Mouse (Mus musculus) intestine, embryonic 15.5 days (tissue): ENCODE measurements at regions not wholly inside any gene's neighbourhood (a gene's known extent, or its start where the extent isn't known, plus 50 kb on each side); places are given as distances from the start of the nearest gene placed in this dataset.
A peak's percentile ranks its signal among the peaks of the same experiment; 100 is the strongest.

Source experiments
- ATAC-seq: fragments of 200-750 bp; cut with Nextera tagmentation; 2 replicates; pipeline ENCODE4 v1.8.0; 2017; ENCODE audit warnings: moderate TSS enrichment, moderate library complexity
- H3K27ac ChIP-seq: fragments of 300-500 bp; sonication (generic); 2 replicates; pipeline ENCODE4 v1.5.1; 2015; ENCODE audit warnings: mild to moderate bottlenecking, inconsistent platforms
- H3K27me3 ChIP-seq: fragments of 300-500 bp; sonication (generic); replicated peaks from 2 replicates; pipeline ENCODE4 v1.6.1; 2015; ENCODE audit warnings: inconsistent platforms
- H3K36me3 ChIP-seq: fragments of 300-500 bp; sonication (generic); 2 replicates; pipeline ENCODE4 v1.6.1; 2015; ENCODE audit warnings: inconsistent platforms
- H3K4me1 ChIP-seq: fragments of 300-500 bp; sonication (generic); replicated peaks from 2 replicates; pipeline ENCODE4 v1.6.1; 2015; ENCODE audit warnings: inconsistent platforms
- H3K4me2 ChIP-seq: fragments of 300-500 bp; sonication (generic); replicated peaks from 2 replicates; pipeline ENCODE4 v1.6.1; 2015; ENCODE audit warnings: mild to moderate bottlenecking, inconsistent platforms
- H3K4me3 ChIP-seq: fragments of 300-500 bp; sonication (generic); replicated peaks from 2 replicates; pipeline ENCODE4 v1.5.1; 2015; ENCODE audit warnings: inconsistent platforms
- H3K9ac ChIP-seq: fragments of 300-500 bp; sonication (generic); 2 replicates; pipeline ENCODE4 v1.6.1; 2015; ENCODE audit warnings: inconsistent platforms
- H3K9me3 ChIP-seq: fragments of 300-500 bp; sonication (generic); 2 replicates; pipeline ENCODE4 v1.6.1; 2016; ENCODE audit warnings: inconsistent platforms
- WGBS: fragments of 180-500 bp; shearing (Covaris S2); methylation state at CpG from one replicate; pipeline ENCODE4 v1.1.7; 2015; 5-methylcytosine and 5-hydroxymethylcytosine counted together

DNA sequence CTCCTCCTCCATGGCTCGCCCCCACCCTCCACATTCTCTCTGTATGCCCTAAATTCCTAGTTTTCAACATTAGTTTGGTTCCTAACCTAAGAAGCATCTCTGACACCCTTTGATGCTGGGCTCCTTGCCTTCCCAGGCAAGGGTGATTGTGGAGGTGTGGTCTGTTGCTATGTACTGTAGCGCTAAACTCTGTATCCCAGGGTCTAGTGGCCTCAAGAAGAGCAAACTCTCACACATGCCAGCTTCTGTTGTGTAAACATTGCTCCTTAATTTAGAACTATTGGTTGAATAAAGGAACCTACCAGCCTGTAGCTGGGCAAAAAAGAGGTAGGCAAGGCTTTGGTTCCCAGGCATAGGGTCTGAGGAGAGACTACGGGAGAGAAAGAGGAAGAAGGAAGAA, 140.6 kb downstream of the Kcnk1 start:
- no peaks in the 10 kb centered on the region for H3K36me3 ChIP-seq
- whole genome bisulfite sequencing, result 66% methylated on average over 3 of the region's 3 CpGs
- no peaks in the 10 kb centered on the region for H3K9me3 ChIP-seq
- H3K9ac ChIP-seq, result no peak overlapping the region
- H3K27me3 ChIP-seq, result peaks cover 17% of the 10 kb centered on the region
- no peak overlapping the region for H3K27ac ChIP-seq
- H3K4me2 ChIP-seq, result no peak overlapping the region
- no peak overlapping the region for H3K4me3 ChIP-seq
- H3K4me1 ChIP-seq, result peaks cover 13% of the 10 kb centered on the region; the same call in 1 of the 2 replicates
- ATAC-seq, result no peak

DNA sequence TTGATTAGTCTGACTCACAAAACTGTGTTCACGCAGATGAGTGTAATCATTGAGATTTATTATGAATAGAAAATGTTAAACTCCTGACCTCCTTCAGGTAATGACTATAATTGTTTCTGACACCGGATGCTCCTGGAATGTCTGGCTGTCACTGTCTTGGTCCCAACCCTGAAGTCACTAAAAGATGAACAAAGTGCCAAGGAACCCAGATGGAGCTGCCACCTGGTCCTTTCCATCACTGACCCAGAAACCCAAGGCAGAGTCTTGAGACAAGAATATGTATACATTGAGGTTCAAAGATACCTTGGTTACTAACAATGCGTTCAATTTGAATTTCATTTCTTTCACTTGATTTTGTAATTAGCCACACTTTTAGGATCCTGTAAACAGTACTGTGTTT, 142.0 kb downstream of the Kcnk1 start:
- H3K4me2 ChIP-seq, result no peak overlapping the region
- H3K36me3 ChIP-seq, result no peaks in the 10 kb centered on the region
- 83% methylated on average over 3 of the region's 3 CpGs for WGBS
- H3K4me3 ChIP-seq, result no peak overlapping the region
- no peak for ATAC-seq
- H3K9ac ChIP-seq, result no peak overlapping the region
- no peak overlapping the region for H3K27ac ChIP-seq
- no peaks in the 10 kb centered on the region for H3K9me3 ChIP-seq
- H3K4me1 ChIP-seq, result peaks cover 13% of the 10 kb centered on the region; the same call in 1 of the 2 replicates
- H3K27me3 ChIP-seq, result peaks cover 21% of the 10 kb centered on the region

DNA sequence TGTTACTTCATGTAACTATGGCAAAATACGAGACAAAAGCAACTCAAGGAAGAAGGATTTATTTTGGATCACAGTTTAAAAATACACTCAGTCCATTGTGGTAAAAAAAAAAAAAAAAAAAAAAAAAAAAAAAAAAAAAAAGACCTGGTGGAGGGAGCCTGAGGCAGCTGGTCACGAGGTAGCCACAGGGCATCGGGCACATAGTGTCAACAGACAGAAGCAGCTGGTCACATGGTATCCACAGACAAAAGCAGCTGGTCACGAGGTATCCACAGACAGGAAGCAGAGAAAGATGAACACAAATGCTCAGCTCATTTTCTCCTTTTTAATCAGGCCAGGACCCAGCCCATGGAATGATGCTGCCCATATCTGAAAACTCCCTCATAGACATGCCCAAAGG, 142.5 kb downstream of the Kcnk1 start:
- H3K27me3 ChIP-seq, result peaks cover 24% of the 10 kb centered on the region
- H3K9ac ChIP-seq, result no peak overlapping the region
- no peaks in the 10 kb centered on the region for H3K9me3 ChIP-seq
- H3K36me3 ChIP-seq, result no peaks in the 10 kb centered on the region
- peaks cover 13% of the 10 kb centered on the region; the same call in 1 of the 2 replicates for H3K4me1 ChIP-seq
- H3K4me3 ChIP-seq, result no peak overlapping the region
- no peak for ATAC-seq
- 69% methylated on average over 4 of the region's 4 CpGs for WGBS
- no peak overlapping the region for H3K4me2 ChIP-seq
- H3K27ac ChIP-seq, result no peak overlapping the region

DNA sequence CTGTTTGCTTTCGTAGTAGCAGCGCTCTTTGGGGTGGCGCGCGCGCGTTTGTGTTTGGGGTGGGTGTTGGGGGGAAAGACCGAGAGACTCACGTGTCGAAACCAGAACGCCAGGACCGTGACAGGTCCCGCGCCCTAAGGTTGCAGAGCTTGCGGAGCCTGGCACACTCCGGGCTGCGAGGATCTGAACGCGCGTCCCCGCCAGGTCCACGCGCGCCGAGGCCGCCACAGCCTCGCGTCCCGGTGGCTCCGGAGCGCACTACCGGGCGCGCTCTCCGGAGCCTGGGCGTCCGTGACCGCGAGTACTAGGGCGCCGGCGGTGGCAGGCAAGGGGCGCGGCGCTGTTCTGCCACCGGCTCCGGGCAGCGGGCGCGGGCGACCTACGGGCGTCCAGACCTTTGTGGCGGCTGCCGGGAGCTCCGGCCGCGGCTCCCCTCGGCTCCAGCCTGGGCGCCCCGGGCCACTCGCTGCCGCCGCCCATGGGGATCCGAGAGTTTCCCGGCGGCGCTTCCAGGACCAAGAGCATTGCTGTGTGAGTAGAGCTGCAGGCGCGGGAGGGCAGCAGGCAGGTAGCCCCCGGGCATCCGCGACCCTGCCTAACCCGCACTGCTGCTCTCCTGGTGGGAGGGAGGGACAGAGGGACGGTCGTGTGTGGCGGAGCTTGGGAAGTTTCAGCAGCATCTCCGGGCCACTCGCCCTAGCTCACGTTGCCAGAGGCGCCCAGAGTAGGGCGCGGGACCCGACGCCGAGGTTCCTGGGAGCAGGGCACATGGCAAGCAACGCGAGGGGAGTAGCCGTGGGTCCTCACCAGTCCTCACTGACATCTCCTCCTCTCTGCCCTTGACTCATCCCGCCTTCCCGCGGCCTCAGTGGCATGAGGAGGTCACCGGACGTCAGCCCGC, 143.9 kb downstream of the Kcnk1 start:
- Histone ChIP-seq H3K27me3 (peaks cover 24% of the 10 kb centered on the region), H3K4me3 (peak overlapping the region; percentile 51), H3K36me3 (no peaks in the 10 kb centered on the region), H3K27ac (no peak overlapping the region), H3K9ac (peak overlapping the region; percentile 40), H3K4me2 (peak overlapping the region; percentile 99), H3K9me3 (no peaks in the 10 kb centered on the region), H3K4me1 (peaks cover 13% of the 10 kb centered on the region; the same call in 1 of the 2 replicates)
- 1% methylated on average over 93 of the region's 95 CpGs for WGBS
- ATAC-seq, result peak; percentile 80

DNA sequence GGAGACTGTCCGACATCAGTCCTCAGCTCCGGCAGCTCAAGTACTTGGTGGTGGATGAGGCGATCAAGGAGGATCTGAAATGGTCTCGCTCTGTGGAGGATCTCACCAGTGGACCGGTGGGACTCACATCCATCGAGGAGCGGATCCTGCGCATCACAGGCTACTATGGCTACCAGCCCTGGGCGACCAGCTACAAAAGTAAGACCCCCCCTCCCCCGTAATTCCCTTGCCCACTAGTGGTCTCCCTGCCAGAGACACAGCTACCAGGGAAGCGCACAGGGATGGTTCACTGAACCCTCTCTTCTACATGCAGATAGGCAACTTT, 144.5 kb downstream of the Kcnk1 start:
- ATAC-seq, result no peak
- no peaks in the 10 kb centered on the region for H3K36me3 ChIP-seq
- H3K27me3 ChIP-seq, result peaks cover 24% of the 10 kb centered on the region
- H3K27ac ChIP-seq, result no peak overlapping the region
- peak overlapping the region; percentile 40 for H3K9ac ChIP-seq
- H3K4me3 ChIP-seq, result peak overlapping the region; percentile 51
- 26% methylated on average over 11 of the region's 11 CpGs for WGBS
- H3K4me2 ChIP-seq, result peak overlapping the region; percentile 99
- no peaks in the 10 kb centered on the region for H3K9me3 ChIP-seq
- H3K4me1 ChIP-seq, result peaks cover 13% of the 10 kb centered on the region; the same call in 1 of the 2 replicates

DNA sequence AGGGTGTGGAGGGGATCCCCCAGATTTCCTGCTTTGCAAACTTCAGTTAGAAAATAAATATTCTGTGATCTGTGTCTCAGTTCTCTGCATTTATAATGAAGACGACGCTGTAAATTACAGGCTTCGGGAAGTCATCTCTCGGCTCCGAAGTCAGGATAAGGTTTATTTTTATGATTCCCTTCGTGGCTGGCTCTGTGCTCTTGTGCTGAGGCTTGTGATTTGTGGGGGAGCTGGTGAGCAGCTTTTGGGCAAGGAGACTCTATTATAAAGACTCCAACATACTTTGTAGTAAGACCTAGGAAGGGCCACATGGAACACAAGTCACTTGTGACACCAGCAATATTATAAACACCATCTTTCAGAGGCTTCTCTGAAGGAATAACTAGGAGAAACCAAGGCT, 146.0 kb downstream of the Kcnk1 start:
- peaks cover 24% of the 10 kb centered on the region for H3K27me3 ChIP-seq
- H3K27ac ChIP-seq, result no peak overlapping the region
- ATAC-seq, result no peak
- no peak overlapping the region for H3K4me2 ChIP-seq
- peaks cover 10% of the 10 kb centered on the region; the same call in 1 of the 2 replicates for H3K4me1 ChIP-seq
- no peaks in the 10 kb centered on the region for H3K36me3 ChIP-seq
- no peak overlapping the region for H3K4me3 ChIP-seq
- no peak overlapping the region for H3K9ac ChIP-seq
- H3K9me3 ChIP-seq, result no peaks in the 10 kb centered on the region
- WGBS, result 75% methylated on average over 6 of the region's 6 CpGs

DNA sequence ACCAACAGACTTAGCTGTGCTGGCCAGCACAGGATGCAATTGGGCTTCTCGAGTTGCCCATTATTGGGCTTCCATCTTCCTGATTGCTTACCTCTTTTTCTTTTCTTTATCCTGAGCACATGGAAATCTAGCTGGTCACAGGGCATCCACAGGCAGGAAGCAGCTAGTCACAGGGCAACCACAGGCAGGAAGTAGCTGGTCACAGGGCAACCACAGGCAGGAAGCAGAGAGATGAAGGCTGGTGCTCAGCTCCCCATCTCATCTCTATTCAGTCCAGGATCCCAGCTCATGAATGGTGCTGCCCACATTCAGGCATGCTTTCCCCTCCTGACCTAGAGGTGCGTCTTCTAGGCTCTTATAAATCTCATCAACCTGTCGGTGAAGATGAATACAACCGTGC, 146.8 kb upstream of the Slc35f3 start:
- no peak for ATAC-seq
- no peak overlapping the region for H3K4me3 ChIP-seq

DNA sequence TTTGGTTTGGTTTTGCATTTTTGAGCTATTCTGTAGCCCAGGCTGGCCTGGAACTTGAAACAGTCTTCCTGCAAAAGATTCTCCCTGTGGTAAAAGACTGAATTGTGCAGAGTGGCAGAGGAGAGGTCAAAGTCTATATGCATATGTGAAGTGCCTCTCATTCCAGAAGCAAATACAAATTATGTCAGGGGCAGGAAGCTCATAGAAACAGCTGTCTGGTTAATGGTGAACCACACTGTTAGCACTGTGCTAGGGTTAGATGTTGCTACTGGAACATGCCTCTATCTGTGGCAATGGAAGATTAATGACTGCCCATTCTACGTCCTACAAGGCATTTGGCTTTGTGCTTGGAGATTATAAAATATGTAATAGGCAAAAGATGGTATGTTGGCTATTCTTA, 144.4 kb upstream of the Slc35f3 start:
- Histone ChIP-seq H3K4me2 (no peak overlapping the region), H3K27ac (no peak overlapping the region), H3K4me3 (no peak overlapping the region), H3K9me3 (no peaks in the 10 kb centered on the region), H3K36me3 (no peaks in the 10 kb centered on the region), H3K27me3 (no peaks in the 10 kb centered on the region), H3K9ac (no peak overlapping the region), H3K4me1 (0 out of 2 replicates have a peak, but pooled peaks cover 2% of the 10 kb centered on the region)
- peak; percentile 90 for ATAC-seq
- WGBS, result 41% methylated on average over 1 of the region's 1 CpGs

More for the DNA sequence above, 146.8 kb upstream of the Slc35f3 start:
- no peak overlapping the region for H3K9ac ChIP-seq
- H3K4me1 ChIP-seq, result 0 out of 2 replicates have a peak, but pooled peaks cover 2% of the 10 kb centered on the region
- no peaks in the 10 kb centered on the region for H3K9me3 ChIP-seq
- WGBS, result 70% methylated on average over 4 of the region's 4 CpGs
- H3K4me2 ChIP-seq, result no peak overlapping the region
- no peak overlapping the region for H3K27ac ChIP-seq
- H3K27me3 ChIP-seq, result no peaks in the 10 kb centered on the region
- no peaks in the 10 kb centered on the region for H3K36me3 ChIP-seq

DNA sequence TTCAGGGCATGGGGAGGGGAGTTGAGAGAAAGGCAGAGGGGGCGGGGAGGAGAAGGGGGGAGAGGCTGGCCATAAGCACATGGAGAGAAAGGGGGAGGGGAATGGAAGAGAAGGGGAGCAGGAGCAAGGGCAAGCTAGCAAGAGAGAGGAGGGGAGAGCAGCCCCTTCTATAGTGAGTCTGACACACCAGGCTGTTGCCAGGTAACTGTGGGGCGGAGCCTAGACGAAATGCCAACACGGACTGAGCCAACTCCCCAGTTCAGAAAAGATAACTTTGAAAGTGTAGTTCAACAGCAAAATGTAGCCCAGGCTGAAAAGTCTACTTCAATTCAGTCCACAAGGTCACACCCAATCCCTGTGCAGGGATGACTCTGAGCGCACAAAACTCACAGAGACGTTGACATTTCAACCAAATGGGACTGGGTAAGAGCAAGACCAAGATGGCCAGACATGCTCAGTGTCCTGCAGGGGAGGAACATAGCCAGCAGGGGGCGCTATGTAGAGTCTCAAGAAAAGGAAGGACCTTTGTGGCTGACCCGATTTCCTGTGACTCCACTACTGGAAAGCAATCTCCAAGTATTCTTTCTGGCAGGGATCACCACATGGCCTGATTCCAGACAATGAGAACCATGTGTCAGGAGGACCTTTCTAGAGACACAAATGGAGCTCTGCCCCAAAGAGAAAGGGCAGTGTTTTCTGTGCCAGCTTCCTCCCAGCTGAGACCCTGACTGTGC, 140.7 kb upstream of the Slc35f3 start:
- no peak for ATAC-seq
- Histone ChIP-seq H3K4me1 (0 out of 2 replicates have a peak, but pooled peaks cover 2% of the 10 kb centered on the region), H3K4me2 (no peak overlapping the region), H3K27me3 (no peaks in the 10 kb centered on the region), H3K36me3 (no peaks in the 10 kb centered on the region), H3K4me3 (no peak overlapping the region), H3K9me3 (no peaks in the 10 kb centered on the region), H3K9ac (no peak overlapping the region), H3K27ac (no peak overlapping the region)
- WGBS, result 65% methylated on average over 8 of the region's 8 CpGs

DNA sequence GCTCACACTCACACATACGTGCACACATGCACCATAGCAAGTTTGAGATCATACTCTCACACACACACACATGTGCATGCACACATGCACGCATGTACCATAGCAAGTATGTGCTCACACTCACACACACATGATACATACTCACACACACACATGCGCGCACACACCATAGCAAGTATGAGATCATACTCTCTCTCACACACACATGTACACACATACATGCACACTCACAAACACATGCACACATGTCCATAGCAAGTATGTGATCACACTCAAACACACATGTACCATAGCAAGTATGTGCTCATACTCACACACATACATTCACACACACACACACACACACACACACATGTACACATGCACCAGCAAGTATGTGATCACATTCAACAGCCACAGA, 138.9 kb upstream of the Slc35f3 start:
- H3K27ac ChIP-seq, result no peak overlapping the region
- no peak for ATAC-seq
- no peak overlapping the region for H3K4me3 ChIP-seq
- H3K9me3 ChIP-seq, result no peaks in the 10 kb centered on the region
- no peaks in the 10 kb centered on the region for H3K27me3 ChIP-seq
- H3K4me2 ChIP-seq, result no peak overlapping the region
- H3K36me3 ChIP-seq, result no peaks in the 10 kb centered on the region
- WGBS, result 91% methylated on average over 4 of the region's 4 CpGs
- no peak overlapping the region for H3K9ac ChIP-seq
- H3K4me1 ChIP-seq, result 0 out of 2 replicates have a peak, but pooled peaks cover 3% of the 10 kb centered on the region

DNA sequence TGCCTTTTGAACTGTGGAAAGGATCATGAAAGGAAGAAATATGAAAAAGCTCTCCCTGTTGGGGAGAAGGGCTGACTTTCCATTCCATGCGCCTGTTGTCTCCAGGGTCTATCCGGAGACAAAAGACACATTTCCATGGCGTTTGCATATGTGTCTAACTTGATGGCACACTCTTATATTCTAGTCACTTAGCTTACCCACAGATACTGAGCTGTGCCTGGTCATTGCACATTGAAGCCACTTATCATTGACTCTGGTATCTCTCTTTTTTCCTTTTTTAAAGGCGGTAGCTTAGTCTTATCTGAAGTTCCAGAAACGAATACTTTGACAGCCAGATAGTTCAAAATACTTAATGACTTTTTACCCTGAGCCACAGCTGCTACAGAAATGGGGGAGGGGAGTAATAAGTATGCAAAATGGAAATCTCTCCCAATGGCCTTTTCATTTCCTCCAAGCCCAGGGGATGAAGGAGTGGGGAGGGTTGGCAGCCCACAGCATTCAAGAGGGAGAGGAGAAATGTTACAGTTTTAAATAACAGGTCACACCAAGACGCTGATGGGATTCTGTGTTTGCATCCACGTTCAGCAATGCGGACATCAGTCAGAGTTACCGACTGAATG, 137.9 kb upstream of the Slc35f3 start:
- H3K4me1 ChIP-seq, result 0 out of 2 replicates have a peak, but pooled peaks cover 3% of the 10 kb centered on the region
- no peak for ATAC-seq
- H3K4me2 ChIP-seq, result no peak overlapping the region
- H3K4me3 ChIP-seq, result no peak overlapping the region
- H3K27ac ChIP-seq, result no peak overlapping the region
- 63% methylated on average over 9 of the region's 9 CpGs for WGBS
- H3K27me3 ChIP-seq, result no peaks in the 10 kb centered on the region
- no peak overlapping the region for H3K9ac ChIP-seq
- no peaks in the 10 kb centered on the region for H3K36me3 ChIP-seq
- no peaks in the 10 kb centered on the region for H3K9me3 ChIP-seq

DNA sequence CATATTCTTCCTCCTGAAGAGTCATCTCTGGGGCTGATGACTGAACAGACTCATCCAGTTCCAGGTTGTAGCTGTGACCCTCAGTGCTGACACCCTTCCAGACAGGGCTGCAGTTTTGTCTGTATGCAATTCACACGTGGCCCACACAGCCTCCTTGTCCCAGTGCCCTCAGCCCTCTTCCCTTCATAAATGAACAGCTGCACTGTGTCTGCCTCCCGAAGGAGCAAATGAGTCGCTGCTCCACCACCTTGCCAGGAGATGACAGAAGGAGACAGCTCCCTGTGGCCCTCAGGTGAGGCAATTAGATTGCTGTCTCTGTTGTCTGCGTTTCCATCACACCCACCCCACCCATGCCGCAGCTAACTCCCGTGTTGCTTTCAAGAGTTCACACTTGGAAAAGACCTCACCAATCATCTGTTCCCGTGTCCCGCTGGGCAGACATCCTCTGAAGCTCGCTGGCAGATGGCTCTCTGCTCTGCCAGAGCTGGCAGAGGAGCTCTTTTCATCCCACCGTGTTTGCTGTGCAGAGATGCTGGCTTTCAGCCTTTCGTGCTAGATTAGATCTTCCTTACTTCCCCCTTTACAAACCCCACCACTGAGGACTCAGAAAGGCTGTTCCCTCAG, 135.5 kb upstream of the Slc35f3 start:
- WGBS, result 37% methylated on average over 11 of the region's 11 CpGs
- H3K36me3 ChIP-seq, result no peaks in the 10 kb centered on the region
- no peak overlapping the region for H3K27ac ChIP-seq
- H3K4me3 ChIP-seq, result no peak overlapping the region
- H3K9ac ChIP-seq, result no peak overlapping the region
- no peak for ATAC-seq
- no peaks in the 10 kb centered on the region for H3K9me3 ChIP-seq
- no peak overlapping the region for H3K4me2 ChIP-seq
- H3K4me1 ChIP-seq, result 0 out of 2 replicates have a peak, but pooled peaks cover 3% of the 10 kb centered on the region
- H3K27me3 ChIP-seq, result no peaks in the 10 kb centered on the region
